Mouse (Mus musculus): Measurements from ENCODE around the gene Chchd6.

GRCm38 (mm10) chr6:89416030-89416595 lies 179.3 kb downstream of the Chchd6 start:
- TF ChIP-seq CTCF (conservative IDR thresholded peaks at IDR 0.05; ENCODE audit: low read length) (no peak), POU5F1 (IDR thresholded peaks at IDR 0.05; ENCODE audit: borderline replicate concordance, low read length) (no peak)

All from E14TG2a.4 (cell line).